Mouse (Mus musculus): ENCODE data around the gene H2-M5. TPM values are rescaled to one million over a fixed set of nuclear protein-coding genes. Genes with fewer than 3 reads are reported as not detected.

The H2-M5 gene
- polyA plus RNA-seq (2012; rRNA removed) (6.3 and 7.4 TPM in 2 replicates), polyA plus RNA-seq (2014; fragmentation: Nextera tagmentation; extraction: Ambion mirVana) (0.29 and 0.61 TPM in 2 replicates)

- 28% methylated on average over 5 of the region's 5 CpGs for WGBS
- Histone ChIP-seq H3K4me2 (replicated peaks; ENCODE audit: low read depth, low read length, severe bottlenecking) (0 out of 2 replicates have a peak within 1 kb of the TSS, but pooled peaks have one; percentile 18), H3K27ac (replicated peaks; ENCODE audit: low read depth, low read length) (no peak within 1 kb of the TSS), H3K9ac (ENCODE audit: low read depth, low read length, severe bottlenecking) (no peak within 1 kb of the TSS), H3K9me3 (ENCODE audit: control insufficient read depth, low read length) (no peaks in the 10 kb centered on the region), H3K4me3 (replicated peaks; ENCODE audit: low read length) (peak within 1 kb of the TSS; percentile 10; the same call in 1 of the 2 replicates), H3K4me1 (ENCODE audit: control insufficient read depth, insufficient read depth, low read length) (no peaks in the 10 kb centered on the region), H3K27me3 (ENCODE audit: control insufficient read depth, insufficient read depth, low read length) (peaks cover 22% of the 10 kb centered on the region), H3K36me3 (ENCODE audit: control insufficient read depth, insufficient read depth, low read length) (no peaks in the 10 kb centered on the region)
- no peak for ATAC-seq (ENCODE audit: low FRiP score, low read depth)
- TF ChIP-seq POLR2A (IDR thresholded peaks at IDR 0.05; ENCODE audit: borderline replicate concordance, extremely low read depth, insufficient read depth, insufficient read length): no peak
- no peak for DNase-seq (ENCODE audit: low spot score)
Observed at GRCm38 (mm10) chr17:36989437-36989836, at the start of gene H2-M5. TSS of gene H2-M5 (minus strand) at chr17:36989537.

- Histone ChIP-seq H3K36me3 (ENCODE audit: control insufficient read depth, insufficient read depth, low read length) (no peaks in the 10 kb centered on the region), H3K4me1 (ENCODE audit: control insufficient read depth, insufficient read depth, low read length) (0 out of 2 replicates have a peak, but pooled peaks cover 6% of the 10 kb centered on the region), H3K9ac (ENCODE audit: low read depth, low read length, severe bottlenecking) (peak overlapping the region; percentile 55), H3K9me3 (ENCODE audit: control insufficient read depth, low read length) (no peaks in the 10 kb centered on the region), H3K4me2 (replicated peaks; ENCODE audit: low read depth, low read length, severe bottlenecking) (peak overlapping the region; percentile 54), H3K27ac (replicated peaks; ENCODE audit: low read depth, low read length) (peak overlapping the region; percentile 96), H3K4me3 (replicated peaks; ENCODE audit: low read length) (peak overlapping the region; percentile 45), H3K27me3 (ENCODE audit: control insufficient read depth, insufficient read depth, low read length) (no peaks in the 10 kb centered on the region)
- DNase-seq (ENCODE audit: low spot score) (no peak), ATAC-seq (ENCODE audit: low FRiP score, low read depth) (no peak)
- TF ChIP-seq POLR2A (IDR thresholded peaks at IDR 0.05; ENCODE audit: borderline replicate concordance, extremely low read depth, insufficient read depth, insufficient read length): no peak
- WGBS: 66% methylated on average over 8 of the region's 8 CpGs
Observed at GRCm38 (mm10) chr17:37029162-37029561, 39.8 kb upstream of the H2-M5 start.

- 0 out of 2 replicates have a peak, but pooled peaks cover 6% of the 10 kb centered on the region for H3K4me1 ChIP-seq (ENCODE audit: control insufficient read depth, insufficient read depth, low read length)
- H3K9me3 ChIP-seq (ENCODE audit: control insufficient read depth, low read length): no peaks in the 10 kb centered on the region
- peak; percentile 99 for ATAC-seq (ENCODE audit: low FRiP score, low read depth)
- peak; percentile 98 for DNase-seq (ENCODE audit: low spot score)
- 0% methylated on average over 14 of the region's 14 CpGs for WGBS
- H3K36me3 ChIP-seq (ENCODE audit: control insufficient read depth, insufficient read depth, low read length): no peaks in the 10 kb centered on the region
- H3K4me3 ChIP-seq (replicated peaks; ENCODE audit: low read length): peak overlapping the region; percentile 45
- no peak; the same call in 1 of the 2 replicates for TF ChIP-seq POLR2A (IDR thresholded peaks at IDR 0.05; ENCODE audit: borderline replicate concordance, extremely low read depth, insufficient read depth, insufficient read length)
- H3K9ac ChIP-seq (ENCODE audit: low read depth, low read length, severe bottlenecking): peak overlapping the region; percentile 55
- H3K27me3 ChIP-seq (ENCODE audit: control insufficient read depth, insufficient read depth, low read length): no peaks in the 10 kb centered on the region
- H3K27ac ChIP-seq (replicated peaks; ENCODE audit: low read depth, low read length): peak overlapping the region; percentile 96
- peak overlapping the region; percentile 54 for H3K4me2 ChIP-seq (replicated peaks; ENCODE audit: low read depth, low read length, severe bottlenecking)
Observed at GRCm38 (mm10) chr17:37028683-37029120, 39.4 kb upstream of the H2-M5 start.

DNA sequence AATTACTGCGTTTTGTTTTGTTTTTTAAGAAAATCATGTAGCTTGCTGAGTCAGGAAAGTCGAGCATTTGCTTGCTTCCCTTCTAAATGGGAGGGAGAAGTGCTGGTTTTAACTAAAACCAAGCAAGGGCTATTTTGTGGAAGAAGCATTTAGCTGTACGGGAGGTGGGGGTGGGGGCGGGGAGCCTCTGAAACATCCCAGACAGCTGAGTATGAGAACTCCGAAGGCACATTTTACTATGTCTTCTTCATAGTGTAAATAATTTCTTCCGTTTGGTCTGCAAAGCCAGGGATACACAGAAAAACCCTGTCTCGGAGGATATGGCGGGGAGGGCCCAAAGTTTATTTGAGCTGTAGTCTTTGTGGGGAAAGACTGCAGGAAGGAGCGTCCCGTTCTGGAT lies 38.9 kb upstream of the H2-M5 start:
- peak; percentile 45 for ATAC-seq (ENCODE audit: low FRiP score, low read depth)

DNA sequence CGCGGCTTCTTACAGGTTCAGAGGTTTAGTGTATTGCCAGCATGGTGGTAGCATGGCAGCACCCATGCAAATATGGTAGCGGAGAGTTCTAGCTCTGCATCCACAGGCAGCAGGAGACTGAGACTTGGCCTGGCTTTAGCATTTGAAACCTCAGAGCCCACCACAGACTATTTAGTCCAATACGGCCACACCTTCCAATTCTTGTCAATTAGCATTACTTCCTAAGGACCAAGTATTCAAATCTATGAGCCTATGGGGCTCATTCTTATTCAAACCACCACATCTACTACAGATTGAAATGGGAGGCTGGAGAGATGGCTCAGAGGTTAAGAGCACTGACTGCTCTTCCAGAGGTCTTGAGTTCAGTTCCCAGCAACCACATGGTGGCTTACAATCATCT lies 38.1 kb upstream of the H2-M5 start:
- H3K27ac ChIP-seq (replicated peaks; ENCODE audit: low read depth, low read length): 0 out of 2 replicates have a peak overlapping the region, but pooled peaks have one; percentile 2

More for the DNA sequence above, 38.9 kb upstream of the H2-M5 start:
- WGBS: 6% methylated on average over 10 of the region's 10 CpGs
- Histone ChIP-seq H3K27me3 (ENCODE audit: control insufficient read depth, insufficient read depth, low read length) (no peaks in the 10 kb centered on the region), H3K27ac (replicated peaks; ENCODE audit: low read depth, low read length) (peak overlapping the region; percentile 96), H3K4me1 (ENCODE audit: control insufficient read depth, insufficient read depth, low read length) (0 out of 2 replicates have a peak, but pooled peaks cover 6% of the 10 kb centered on the region), H3K9me3 (ENCODE audit: control insufficient read depth, low read length) (no peaks in the 10 kb centered on the region), H3K36me3 (ENCODE audit: control insufficient read depth, insufficient read depth, low read length) (no peaks in the 10 kb centered on the region), H3K9ac (ENCODE audit: low read depth, low read length, severe bottlenecking) (peak overlapping the region; percentile 55), H3K4me3 (replicated peaks; ENCODE audit: low read length) (peak overlapping the region; percentile 45), H3K4me2 (replicated peaks; ENCODE audit: low read depth, low read length, severe bottlenecking) (peak overlapping the region; percentile 54)
- no peak for TF ChIP-seq POLR2A (IDR thresholded peaks at IDR 0.05; ENCODE audit: borderline replicate concordance, extremely low read depth, insufficient read depth, insufficient read length)
- no peak for DNase-seq (ENCODE audit: low spot score)

More for the DNA sequence above, 38.1 kb upstream of the H2-M5 start:
- H3K9me3 ChIP-seq (ENCODE audit: control insufficient read depth, low read length): no peaks in the 10 kb centered on the region
- DNase-seq (ENCODE audit: low spot score) (no peak), ATAC-seq (ENCODE audit: low FRiP score, low read depth) (no peak)
- no peaks in the 10 kb centered on the region for H3K27me3 ChIP-seq (ENCODE audit: control insufficient read depth, insufficient read depth, low read length)
- H3K4me2 ChIP-seq (replicated peaks; ENCODE audit: low read depth, low read length, severe bottlenecking): no peak overlapping the region
- WGBS: 98% methylated on average over 4 of the region's 4 CpGs
- no peaks in the 10 kb centered on the region for H3K36me3 ChIP-seq (ENCODE audit: control insufficient read depth, insufficient read depth, low read length)
- no peak overlapping the region for H3K4me3 ChIP-seq (replicated peaks; ENCODE audit: low read length)
- H3K4me1 ChIP-seq (ENCODE audit: control insufficient read depth, insufficient read depth, low read length): 0 out of 2 replicates have a peak, but pooled peaks cover 6% of the 10 kb centered on the region
- no peak for TF ChIP-seq POLR2A (IDR thresholded peaks at IDR 0.05; ENCODE audit: borderline replicate concordance, extremely low read depth, insufficient read depth, insufficient read length)
- H3K9ac ChIP-seq (ENCODE audit: low read depth, low read length, severe bottlenecking): no peak overlapping the region

Measured in limb, embryonic 14.5 days (tissue).